Mouse (Mus musculus): ENCODE measurements around the gene Mpped1.

Mpped1 gene

DNA sequence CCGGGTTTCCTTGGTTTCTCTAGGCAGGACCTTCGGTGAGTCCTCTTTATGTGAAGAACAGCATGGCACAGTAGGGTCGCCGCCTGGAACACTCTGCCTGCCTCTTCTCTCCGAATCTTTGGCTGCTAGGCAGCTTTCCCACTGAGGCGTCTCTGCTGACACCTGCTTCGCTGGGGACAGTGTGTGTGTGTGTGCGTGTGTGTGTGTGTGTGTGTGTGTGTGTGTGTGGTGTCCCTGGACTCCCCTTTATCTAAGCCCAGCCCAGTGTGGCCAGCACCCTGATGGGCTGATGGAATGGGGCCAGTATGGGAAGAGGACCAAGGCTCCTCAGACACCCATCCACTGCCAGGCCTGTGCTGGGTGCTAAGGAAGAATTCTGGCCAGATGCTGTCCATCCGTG is 9.8 kb downstream of the Mpped1 start:
- DNase-seq (ENCODE audit: low spot score) = no peak

DNA sequence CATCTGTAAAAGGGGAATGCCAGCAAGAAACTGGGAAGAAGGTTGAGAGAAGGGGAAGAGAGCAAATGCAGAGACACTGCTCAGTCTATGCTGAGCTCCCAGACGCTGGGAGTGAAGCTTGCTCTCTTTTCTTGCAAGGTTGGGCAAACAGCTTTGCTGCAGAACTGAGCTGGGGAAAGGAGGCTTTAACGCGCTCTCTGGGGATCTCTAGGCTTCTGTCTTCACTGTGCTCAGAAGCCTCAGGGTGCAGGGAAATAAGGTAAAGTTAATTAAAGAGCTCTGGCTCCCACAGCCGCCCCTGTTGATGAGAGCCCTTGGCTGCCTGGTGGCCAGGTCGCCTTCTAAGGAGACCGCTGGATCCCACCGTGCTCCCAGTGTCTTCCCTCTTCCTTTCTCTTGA is 17.7 kb downstream of the Mpped1 start:
- DNase-seq (ENCODE audit: low spot score) = no peak

GRCm38 (mm10) chr15:83798964-83799363 is 19.7 kb downstream of the Mpped1 start:
- DNase-seq (ENCODE audit: low spot score) = no peak

DNA sequence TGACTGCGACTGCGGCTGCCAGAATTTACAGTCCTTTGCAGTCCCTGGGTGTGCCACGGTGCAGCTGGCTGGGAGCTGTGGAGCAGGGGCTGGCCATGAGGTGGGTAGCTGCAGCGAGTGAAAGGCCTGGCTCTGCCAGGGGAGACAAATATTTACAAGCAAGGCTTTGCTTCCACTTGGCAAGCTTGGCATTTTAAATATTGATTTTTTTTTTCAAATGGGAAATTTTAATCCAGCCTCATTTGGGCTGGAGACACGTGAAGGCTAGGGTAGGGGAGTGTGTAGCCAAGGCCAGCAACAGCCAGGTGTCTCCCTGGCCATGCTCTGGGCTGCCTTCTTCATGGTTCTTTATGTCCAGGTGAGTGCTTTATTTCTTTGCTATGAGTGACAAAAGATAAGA is 21.7 kb downstream of the Mpped1 start:
- no peak for DNase-seq (ENCODE audit: low spot score)

DNA sequence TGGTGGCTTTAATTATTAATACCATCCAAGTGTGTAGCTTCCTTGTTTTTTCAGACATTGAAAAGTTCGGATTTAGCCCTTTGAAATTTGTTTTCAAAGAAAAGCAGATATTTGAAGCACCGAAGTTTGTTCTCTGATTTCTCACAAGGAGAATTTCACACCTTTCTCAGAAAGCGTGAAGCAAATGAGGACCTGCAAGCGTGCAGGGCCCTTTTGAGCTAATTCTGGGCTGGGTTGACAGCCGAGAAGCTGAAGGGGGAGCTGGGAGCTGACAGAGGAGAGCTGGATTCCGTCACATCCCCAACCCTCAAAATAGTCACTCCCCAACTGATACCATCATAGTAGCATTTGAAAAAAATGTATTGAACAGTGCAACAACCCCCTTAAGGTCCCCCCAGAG is 34.8 kb downstream of the Mpped1 start:
- no peak for DNase-seq (ENCODE audit: low spot score)

DNA sequence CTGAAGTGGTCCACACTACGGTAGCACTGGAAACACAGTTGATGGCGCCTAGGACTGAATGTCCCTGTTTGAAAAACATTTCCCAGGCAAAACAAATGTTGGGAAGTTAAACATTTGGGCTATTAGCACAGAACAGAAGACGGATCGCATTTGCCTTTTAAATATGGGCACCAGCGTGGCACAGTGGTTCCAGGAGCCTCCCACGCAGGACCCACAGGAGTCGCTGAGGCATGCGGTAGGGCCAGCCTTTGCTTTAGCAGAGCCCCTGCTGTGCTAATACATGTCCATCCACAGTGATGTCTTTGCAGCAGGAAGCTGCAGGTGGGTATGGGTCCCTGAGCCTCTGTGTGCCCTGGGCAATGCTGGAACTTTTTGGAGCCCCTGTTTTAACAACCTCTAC is 48.7 kb downstream of the Mpped1 start:
- no peak for DNase-seq (ENCODE audit: low spot score)

- no peak for DNase-seq (ENCODE audit: low spot score)
These were observed 50.0 kb downstream of the Mpped1 start for GRCm38 (mm10) chr15:83829226-83829625.

GRCm38 (mm10) chr15:83832265-83832664 is 53.0 kb downstream of the Mpped1 start:
- DNase-seq (ENCODE audit: low spot score) = no peak

- no peak for DNase-seq (ENCODE audit: low spot score)
These were observed 61.9 kb downstream of the Mpped1 start for GRCm38 (mm10) chr15:83840950-83841719.

DNA sequence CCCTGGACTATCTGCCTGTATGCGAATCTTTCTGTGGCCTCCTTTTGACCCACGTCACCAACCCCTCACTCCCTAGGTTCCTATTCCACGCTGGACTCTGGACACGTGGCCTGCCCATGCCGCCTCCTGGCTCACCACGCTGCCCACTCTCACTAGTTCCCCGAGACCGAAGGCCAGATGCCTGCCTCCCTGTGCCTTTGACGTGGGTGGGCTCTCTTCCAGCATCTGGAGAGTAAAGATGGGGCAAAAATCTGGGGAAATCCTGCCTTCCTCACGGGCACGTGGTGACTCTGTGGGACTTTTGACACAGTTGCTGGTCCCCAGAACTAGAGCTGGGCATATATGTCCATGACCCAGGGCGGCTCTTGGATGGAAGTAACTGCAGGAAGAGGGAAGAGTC is 63.2 kb downstream of the Mpped1 start:
- no peak for DNase-seq (ENCODE audit: low spot score)

DNA sequence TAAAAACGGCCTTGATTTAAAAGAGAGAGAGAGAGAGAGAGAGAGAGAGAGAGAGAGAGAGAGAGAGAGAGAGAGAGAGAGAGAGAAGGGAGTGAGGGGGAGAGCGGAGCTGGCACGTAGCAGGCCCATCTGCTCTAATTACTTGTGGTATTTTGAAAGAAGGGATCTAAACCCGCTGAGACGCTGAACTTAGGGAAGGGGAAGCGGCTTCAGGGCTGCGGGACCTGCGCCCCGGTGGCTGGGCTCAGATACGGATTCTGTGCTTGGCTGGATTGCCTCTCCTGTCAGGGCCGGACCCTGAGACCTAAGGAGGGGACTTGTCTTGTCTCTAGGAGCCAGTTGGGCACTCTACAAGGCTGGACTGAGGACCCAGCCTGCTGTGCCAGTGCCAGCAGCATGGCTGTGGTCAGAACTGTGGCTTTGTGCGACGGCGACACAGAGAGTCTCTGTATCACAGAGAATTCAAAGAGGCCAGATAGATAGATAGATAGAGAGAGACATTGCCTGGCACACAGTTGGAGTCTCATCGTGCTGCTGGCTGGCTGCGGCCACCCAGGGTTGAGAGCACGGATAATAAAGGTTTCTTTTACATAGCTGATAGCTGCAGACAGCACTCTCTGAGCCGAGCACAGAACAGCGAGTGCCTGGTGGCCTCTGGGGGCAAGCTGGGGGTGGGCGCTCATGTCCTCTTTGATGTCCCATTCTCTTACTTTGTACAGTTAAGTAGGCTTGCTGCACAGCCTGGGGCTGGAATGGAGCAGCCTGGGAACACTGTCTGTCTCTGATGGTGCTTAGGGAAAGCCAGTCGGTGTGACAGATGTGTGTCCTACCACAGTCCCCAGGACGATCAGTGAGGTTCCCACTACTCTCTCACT is 63.9 kb downstream of the Mpped1 start:
- no peak for DNase-seq (ENCODE audit: low spot score)

DNA sequence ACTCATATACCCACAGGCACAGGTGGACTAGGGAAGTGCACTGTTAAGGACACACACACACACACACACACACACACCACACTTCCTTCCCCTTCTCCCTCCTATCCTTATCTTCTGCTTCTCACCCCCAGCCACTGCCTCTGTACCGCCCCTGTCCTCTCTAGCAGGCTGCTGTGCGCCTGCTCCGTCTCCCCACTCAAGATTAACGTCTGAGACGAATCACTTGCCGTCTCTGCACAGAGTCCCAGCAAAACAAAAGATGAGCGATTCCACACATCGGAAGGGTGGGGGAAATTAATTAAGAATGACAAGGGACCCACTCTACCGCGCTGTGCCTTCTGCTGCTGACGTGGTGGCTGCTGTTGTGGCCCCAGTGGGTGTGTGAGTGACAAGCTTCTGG is 66.5 kb downstream of the Mpped1 start:
- DNase-seq (ENCODE audit: low spot score) = no peak

- no peak for DNase-seq (ENCODE audit: low spot score)
These were observed 67.3 kb downstream of the Mpped1 start for GRCm38 (mm10) chr15:83846592-83846991.

DNA sequence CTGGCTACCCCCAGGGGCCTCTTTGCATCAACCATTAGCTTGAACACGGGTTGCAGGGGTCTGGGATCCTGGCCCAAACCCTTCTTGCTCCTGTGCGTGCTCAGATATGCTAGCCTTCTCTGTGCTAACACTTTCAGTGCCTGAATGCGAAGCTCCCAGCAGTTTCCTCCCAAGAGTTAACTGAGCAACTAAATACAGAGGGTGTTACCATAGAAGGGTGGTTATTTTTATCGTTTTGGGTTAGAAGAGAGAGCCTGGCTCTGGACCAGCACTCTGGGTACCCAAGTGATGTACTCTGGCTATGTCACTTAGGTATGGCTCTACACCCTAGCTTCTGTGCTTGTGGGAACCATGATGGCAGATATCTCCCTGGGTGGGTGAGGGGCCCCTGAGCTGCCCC is 68.2 kb downstream of the Mpped1 start:
- no peak for DNase-seq (ENCODE audit: low spot score)

DNA sequence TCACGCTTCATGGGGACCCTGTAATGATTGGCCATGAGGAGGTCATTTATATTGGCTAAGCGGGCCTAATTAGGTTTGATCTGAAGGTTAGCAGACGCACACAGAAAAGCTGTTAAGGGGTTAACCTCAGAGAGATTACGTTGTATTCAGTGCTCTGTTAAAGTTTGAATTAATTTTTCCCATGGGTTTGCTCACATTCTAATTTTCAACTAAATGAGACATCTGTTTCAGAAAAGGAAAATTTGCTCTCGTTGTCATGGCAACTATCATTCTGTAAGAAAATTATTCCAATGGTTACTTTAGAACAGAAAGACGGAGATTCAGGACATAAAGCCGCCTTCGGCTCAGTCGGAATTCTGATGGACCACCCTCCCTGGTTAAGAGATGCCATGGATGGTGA is 68.9 kb downstream of the Mpped1 start:
- no peak for DNase-seq (ENCODE audit: low spot score)

DNA sequence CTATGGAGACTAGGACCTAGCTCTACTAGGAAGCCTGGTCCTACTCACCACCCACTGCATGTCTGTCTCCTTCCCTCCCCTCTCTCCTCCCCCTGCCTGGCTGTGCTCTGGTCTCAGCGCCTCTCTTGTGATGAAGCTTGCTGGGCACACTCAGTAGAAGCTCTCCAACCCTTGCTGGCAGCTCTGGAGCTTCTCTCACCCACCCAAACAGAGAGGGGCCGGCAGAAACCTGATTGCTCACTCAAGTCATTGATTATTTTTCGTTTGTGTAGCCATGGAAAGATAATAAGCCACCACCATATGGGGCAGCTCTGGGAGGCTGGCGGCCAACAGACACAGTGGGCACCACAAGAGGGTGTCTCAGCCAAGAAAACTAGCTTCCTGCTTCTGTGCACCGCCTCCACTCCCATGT is 74.1 kb downstream of the Mpped1 start:
- no peak for DNase-seq (ENCODE audit: low spot score)

GRCm38 (mm10) chr15:83857129-83857528 is 77.9 kb downstream of the Mpped1 start:
- peak; percentile 8 for DNase-seq (ENCODE audit: low spot score)

GRCm38 (mm10) chr15:83865626-83866025 is 86.4 kb downstream of the Mpped1 start:
- no peak for DNase-seq (ENCODE audit: low spot score)

- no peak for DNase-seq (ENCODE audit: low spot score)
These were observed 91.7 kb downstream of the Mpped1 start for GRCm38 (mm10) chr15:83870936-83871335.

- no peak for DNase-seq (ENCODE audit: low spot score)
These were observed 98.0 kb downstream of the Mpped1 start for GRCm38 (mm10) chr15:83877155-83877866.

- no peak for DNase-seq (ENCODE audit: low spot score)
These were observed 98.6 kb downstream of the Mpped1 start for GRCm38 (mm10) chr15:83877898-83878297.

DNA sequence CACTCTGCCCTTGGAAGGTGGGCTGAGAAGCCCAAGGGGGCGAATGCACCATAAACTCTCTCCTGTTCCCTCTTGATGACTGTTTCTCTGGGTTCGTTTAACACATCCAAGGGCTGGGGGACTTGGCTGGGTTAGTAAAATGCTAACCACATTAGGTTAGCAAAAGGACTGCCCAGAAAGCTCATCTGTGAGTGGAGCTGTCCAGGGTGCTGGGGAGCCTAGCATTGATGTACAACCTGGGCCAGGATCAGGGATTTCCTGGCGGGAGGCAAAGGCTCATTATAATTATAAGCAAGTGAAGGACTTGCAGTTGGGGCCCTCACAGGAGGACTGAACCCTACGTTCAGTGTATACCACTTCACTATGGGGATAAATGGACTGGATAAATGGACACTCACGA is 100.6 kb downstream of the Mpped1 start:
- DNase-seq (ENCODE audit: low spot score) = no peak

GRCm38 (mm10) chr15:83883821-83884220 is 104.6 kb downstream of the Mpped1 start:
- DNase-seq (ENCODE audit: low spot score) = no peak

Measured in c-Kit-positive CD71-positive TER-119-positive erythroid progenitor cells, embryonic 14.5 days (primary cell).